Mouse (Mus musculus) gastrocnemius, postnatal 25 days (tissue): Measurements from ENCODE around the gene Evc2. TPM values are rescaled to one million over a fixed set of nuclear protein-coding genes. Genes with fewer than 3 reads are reported as not detected.
A peak's percentile ranks its signal among the peaks of the same experiment; 100 is the strongest.

Experiments used
- DNase-seq: peaks from one replicate; pipeline ENCODE4 v3.0.0; 2022
- long read RNA-seq, 2 experiments: library from polyadenylated mRNA; stranded (forward); transcript quantifications; one replicate each; pipeline ENCODE4 v2.0.0; 2021
- total RNA-seq, 2 experiments: library from RNA; stranded (reverse); gene quantifications; 1 replicate in 1 of 2; 2 replicates in 1 of 2; pipeline ENCODE4 v1.2.3; 2021

The Evc2 gene
- total RNA-seq: 1 to 10 TPM; 8.2 to 9.2 TPM
- long read RNA-seq, experiment 1, full-length matches to known transcripts: 2 of 13 reads
- long read RNA-seq, experiment 1, partial matches to known transcripts: 5 of 13 reads
- long read RNA-seq, experiment 1, other reads (novel, unspliced or antisense): 6 of 13 reads
- long read RNA-seq, experiment 2, full-length matches to known transcripts: 3 of 10 reads
- long read RNA-seq, experiment 2, partial matches to known transcripts: 4 of 10 reads
- long read RNA-seq, experiment 2, other reads (novel, unspliced or antisense): 3 of 10 reads

DNA sequence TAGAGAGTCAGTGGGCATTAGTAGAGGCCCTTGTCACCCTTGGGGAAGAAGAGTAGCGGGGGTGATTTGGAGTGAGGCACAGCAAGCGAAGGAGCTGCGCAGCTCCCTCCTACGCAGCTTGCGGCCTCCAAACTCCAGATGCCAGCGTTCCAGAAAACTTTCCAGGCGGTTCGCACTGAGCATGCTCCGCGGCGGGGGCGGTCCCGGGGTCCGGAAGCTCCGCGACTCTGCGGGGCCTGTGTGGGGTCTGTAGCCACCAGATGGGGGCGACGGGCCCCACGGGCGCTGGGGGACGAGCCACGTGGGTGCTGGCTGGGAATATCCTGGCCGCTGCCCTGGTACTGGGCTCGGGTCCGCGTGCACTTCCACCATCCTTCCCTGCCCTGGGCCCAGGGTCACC lies at the start of gene Evc2:
TSS of gene Evc2 (plus strand) at position 212 of the 400 bp plus-strand sequence.
- peak; percentile 71 for DNase-seq

- DNase-seq: no peak
These were observed 49.1 kb upstream of the Evc2 start for GRCm38 (mm10) chr5:37289236-37289635.

DNA sequence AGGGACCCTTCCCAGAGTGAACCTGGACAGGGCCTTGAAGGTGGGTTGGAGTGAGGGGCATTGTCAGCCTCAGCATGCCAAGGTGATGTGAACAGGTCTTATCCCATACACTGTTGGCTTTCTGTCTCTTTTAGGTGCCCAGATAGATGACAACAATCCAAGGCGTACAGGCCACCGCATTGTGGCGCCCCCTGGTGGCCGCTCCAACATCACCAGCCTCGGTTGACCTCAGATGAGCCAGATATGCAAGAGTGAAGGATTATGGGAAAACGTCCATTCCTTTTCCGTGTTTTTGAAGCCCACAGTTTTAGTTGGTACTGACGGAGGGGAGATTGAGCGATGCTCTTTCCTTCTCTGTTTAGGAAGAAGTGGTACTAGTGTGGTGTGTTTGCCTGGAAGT lies 47.3 kb upstream of the Evc2 start:
- DNase-seq: no peak

DNA sequence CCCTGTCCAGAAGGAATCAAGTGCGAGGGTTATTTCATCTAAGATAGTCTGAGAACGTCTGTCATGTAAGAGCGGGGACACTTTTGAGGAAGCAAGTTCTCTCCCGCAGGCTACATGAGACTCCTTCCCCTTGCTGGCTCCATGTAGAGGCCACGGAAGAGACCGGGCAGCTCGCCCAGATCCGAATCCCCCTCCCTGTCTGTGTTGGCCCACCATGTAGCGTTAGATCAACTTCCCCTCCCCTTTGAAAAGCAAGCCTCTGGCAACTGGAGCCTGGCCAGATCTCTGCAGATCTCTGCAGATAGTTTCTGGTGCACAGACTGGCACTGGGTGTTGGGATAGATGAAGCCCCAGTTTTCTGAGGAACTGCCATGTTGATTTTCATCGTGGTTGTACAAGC lies 41.6 kb upstream of the Evc2 start:
- DNase-seq: no peak

GRCm38 (mm10) chr5:37298370-37298769 lies 39.9 kb upstream of the Evc2 start:
- DNase-seq: no peak

DNA sequence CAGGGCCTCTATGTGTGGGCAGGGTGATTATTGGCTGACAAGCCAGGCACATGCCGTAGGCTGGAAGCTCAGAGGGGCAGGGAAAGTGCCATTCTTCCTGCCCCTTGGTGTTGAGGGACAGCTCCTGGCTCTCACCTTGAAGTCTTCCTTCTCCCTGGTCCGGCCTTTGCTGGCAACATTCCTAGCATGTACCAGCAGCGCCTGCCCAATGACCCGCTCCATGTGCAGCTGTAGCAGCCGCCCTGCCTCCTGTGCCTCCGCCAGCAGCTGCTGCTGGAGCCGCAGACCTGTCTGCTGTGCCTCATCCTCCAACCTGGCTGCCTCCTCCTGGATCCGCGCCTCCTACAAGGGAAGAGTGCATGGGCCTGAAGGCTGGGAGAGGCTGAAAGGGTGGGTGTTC lies 28.3 kb upstream of the Evc2 start:
- DNase-seq: no peak

DNA sequence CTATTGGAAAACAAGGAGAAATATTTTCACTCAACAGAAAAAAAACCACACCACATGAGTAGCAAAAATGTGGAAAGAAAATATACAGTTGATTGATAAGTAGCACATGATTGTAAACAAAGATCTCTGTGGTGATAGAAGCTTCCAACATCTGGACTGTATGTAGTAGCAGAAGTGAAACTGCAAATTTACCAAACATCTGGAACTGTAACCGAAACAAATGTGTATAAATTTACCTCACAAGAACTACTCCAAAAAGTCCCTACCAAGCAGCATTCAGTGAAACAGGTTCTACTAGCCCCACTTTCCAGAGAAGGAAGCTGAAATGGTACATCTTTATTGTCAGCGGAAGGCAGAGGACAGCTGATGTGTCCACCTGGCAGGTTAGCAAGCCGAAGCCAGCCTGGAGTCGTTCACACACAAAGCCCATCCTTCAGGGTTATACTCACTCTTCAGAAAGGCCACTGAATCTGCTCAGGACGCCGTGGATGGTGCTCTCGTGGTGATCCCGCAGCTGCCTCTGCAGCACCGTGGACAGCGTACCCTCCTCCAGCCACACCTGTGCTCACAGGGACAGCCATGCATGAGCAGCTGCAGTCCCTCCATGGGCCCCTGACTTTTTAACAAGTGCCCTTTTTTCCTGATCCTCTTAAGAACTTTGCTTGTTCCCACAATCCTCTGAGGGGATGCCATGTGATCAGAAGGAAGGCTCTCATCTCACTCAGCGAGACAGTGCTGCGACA lies 25.1 kb upstream of the Evc2 start:
- DNase-seq: no peak

GRCm38 (mm10) chr5:37318715-37319114 lies 19.6 kb upstream of the Evc2 start:
- peak; percentile 71 for DNase-seq

GRCm38 (mm10) chr5:37320174-37320573 lies 18.1 kb upstream of the Evc2 start:
- DNase-seq: no peak

DNA sequence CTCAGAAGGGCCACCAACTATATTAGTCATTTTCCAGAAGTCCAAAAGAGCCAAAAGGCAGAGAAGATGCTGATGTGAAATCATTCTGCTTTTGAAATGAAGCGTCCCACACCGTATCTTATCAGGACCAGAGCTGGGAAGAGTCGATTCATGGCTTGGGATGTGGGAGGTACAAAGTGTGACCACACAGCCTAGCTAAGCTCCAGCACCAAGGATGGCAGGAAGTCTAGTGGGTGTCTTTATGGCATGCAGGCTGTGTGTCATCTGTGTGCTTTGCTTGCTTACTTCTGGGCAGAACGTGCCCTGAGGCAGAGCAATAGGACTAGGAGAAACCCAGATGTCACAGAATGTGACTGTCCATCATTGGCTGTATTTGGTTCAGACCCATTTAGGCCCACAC lies 17.5 kb upstream of the Evc2 start:
- DNase-seq: no peak

DNA sequence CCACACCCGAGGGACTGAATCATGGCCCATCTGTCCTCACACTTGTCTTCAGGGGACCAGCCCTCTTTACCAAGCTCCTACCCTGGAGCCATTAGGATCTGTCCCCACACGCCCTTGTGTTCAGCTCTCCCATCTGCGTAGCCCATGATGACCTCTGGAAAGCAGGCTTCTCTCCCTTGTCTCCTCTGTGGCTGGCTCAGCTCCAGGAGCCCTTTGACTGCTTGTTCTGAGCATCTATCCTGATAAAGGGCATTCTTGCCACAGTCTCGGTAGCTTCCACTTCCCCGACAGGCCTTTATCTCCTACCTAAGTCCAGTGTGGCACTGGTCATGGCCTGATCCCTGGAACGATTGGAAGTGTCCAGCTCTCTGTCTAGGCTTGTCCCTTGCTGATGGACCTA lies 11.6 kb upstream of the Evc2 start:
- DNase-seq: no peak

- no peak for DNase-seq
These were observed 7.7 kb upstream of the Evc2 start for GRCm38 (mm10) chr5:37330449-37331132.

- no peak for DNase-seq
These were observed 7.2 kb upstream of the Evc2 start for GRCm38 (mm10) chr5:37331133-37331505.

DNA sequence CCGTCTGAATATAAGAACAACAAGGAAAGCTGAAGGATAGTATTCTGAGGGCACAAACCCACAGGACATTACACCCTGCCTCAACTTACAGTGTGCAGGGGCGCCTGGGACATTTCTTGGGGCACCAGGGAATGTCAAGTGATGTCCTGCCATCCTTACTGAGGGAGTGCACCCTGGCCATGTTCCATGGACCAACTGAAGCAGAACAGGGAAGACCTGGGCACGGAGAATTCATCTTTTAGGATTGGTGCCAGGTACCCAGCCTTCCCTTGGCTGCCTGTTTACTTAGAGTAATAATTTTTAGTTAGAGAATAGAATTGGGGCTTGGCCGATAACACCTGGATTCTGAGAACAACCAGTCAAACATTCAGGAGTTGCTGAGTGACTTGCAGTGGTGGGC lies 6.2 kb upstream of the Evc2 start:
- no peak for DNase-seq

- DNase-seq: no peak
These were observed 3.2 kb upstream of the Evc2 start for GRCm38 (mm10) chr5:37335061-37335460.

GRCm38 (mm10) chr5:37336485-37337105 lies 1.7 kb upstream of the Evc2 start, which contains the start of gene Evc:
TSS of gene Evc (minus strand) at chr5:37336894.
- DNase-seq: peak; percentile 67

- DNase-seq: no peak
These were observed 603 bp upstream of the Evc2 start for GRCm38 (mm10) chr5:37337696-37338095.

DNA sequence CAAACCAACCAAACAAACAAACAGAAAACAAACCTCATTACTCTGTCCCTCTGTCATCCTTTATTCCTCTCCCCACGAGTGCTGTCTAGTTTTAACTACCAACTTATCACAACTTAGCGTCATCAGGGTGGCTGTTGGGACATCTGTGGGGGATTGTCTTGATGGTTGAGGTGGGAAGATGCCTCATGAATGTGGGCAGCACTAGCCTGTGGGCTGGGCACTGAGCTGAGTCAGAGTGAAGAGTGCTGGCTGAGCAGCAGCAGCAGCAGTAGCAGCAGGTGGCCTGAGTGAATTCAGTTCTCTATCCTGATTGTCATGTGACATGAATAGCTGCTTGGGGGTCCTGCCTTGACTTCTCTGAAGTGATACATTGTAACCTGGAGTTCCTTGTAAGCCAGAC lies 5.7 kb downstream of the Evc2 start:
- DNase-seq: no peak

DNA sequence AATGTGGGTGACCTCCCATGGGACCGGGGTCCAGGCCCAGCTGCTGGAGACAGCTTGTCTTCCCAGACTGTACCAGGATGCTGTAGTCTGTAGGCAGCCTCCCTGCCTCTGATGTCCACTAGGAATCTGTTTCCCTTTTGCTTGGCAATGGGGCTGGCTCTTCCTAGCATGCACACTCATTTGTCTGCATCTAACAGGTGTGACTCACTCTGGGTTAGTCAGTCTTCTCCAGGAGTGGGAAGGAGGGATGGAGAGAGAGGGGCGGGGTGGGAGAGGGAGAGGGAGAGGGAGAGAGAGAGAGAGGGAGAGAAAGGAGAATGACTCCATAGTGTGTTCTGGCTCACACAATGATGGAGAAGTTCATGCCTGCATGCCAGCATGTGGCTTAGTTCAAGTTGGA lies 13.5 kb downstream of the Evc2 start:
- DNase-seq: no peak

GRCm38 (mm10) chr5:37354385-37354784 lies 16.1 kb downstream of the Evc2 start:
- DNase-seq: no peak

DNA sequence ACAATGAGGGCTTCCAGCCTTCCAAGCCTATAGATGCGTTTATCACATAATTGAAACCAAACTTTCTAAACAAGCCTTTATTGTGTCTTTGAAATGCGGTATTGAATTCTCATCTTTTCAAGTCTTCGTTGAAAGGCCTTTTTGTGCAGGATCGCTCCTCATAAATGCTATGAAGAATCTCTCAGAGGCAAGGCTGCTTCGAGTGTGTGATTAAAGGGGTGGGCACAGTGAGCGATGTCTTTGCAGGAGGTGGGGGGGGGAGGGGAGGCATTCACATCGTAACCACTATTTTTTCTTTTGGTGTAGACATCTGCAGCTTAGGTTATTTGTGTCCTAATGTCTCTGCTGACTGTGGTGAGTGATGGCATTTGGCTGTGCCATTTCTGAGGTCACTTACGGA lies 17.7 kb downstream of the Evc2 start:
- no peak for DNase-seq

GRCm38 (mm10) chr5:37362618-37363017 lies 24.3 kb downstream of the Evc2 start:
- DNase-seq: no peak

DNA sequence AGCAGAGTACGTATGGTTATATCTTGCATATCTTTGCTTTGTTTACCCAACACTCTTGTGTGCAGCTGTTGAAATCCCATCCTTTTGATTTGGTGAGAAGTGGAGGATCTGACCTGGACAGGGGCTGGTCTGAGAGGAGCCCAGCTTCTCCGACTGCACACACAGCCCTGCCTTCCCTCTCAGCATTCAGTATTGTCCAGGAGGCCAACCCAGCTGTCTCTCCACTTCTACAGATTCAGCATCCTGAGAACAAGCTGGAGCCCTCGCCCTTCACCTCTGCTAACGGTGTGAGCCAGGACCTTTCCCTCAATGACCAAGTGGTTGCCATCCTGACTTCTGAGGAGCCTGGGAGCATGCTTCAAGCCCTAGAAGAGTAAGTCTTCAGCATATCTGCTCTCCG lies 25.0 kb downstream of the Evc2 start:
- no peak for DNase-seq
